Mouse (Mus musculus) cerebellum, adult 2 months (tissue): ENCODE data around the gene Igsf3.

Experiments used
- CTCF ChIP-seq: fragments of 200-500 bp; IDR thresholded peaks from 2 replicates; pipeline ENCODE4 v1.5.1; 2011; ENCODE audit warnings: low read depth, mild to moderate bottlenecking, control low read depth, low read length, moderate library complexity, borderline replicate concordance; ENCODE audit not compliant: insufficient read depth
- POLR2A ChIP-seq: fragments of 200-500 bp; IDR thresholded peaks from 2 replicates; pipeline ENCODE4 v1.6.1; 2011; ENCODE audit warnings: low read length, control low read depth, borderline replicate concordance; ENCODE audit not compliant: insufficient read depth

GRCm38 (mm10) chr3:101429982-101430754, 53.3 kb downstream of the Igsf3 start:
- no peak for TF ChIP-seq CTCF
- TF ChIP-seq POLR2A: no peak
